Comparison of ENCODE assay signal across 10 mouse cellular contexts in genomic region chr5:8894641-8895490, GRCm38 (mm10). TPM values are rescaled to one million over a fixed set of nuclear protein-coding genes. Genes with fewer than 3 reads are reported as not detected.
DNase-seq lines count a peak whose midpoint lies in the region; ATAC-seq and TF ChIP-seq lines count a peak whose summit lies in the region.
"Had no signal": no experiment of that assay in that cellular context is flagged by ENCODE, and none has a peak within 500 bp of the region (broad histone marks: within the 10 kb centered on the region; RNA-seq: fewer than 3 reads in every experiment).

No protein-coding gene starts in this region.

- WGBS in liver, postnatal 0 days (ENCODE audit: insufficient replicate concordance), result 34% methylated on average over 15 of the region's 15 CpGs

- no peak for TF ChIP-seq CTCF in liver, postnatal 0 days (IDR thresholded peaks at IDR 0.05; ENCODE audit: low read depth)

- H3K36me3 ChIP-seq in liver, postnatal 0 days (replicated peaks; ENCODE audit: insufficient read depth, low read length), result peaks cover 11% of the 10 kb centered on the region
- H3K36me3 ChIP-seq: hindbrain, embryonic 12.5 days had no signal

- peak overlapping the region; percentile 90 for H3K4me3 ChIP-seq in liver, postnatal 0 days (ENCODE audit: low read depth, low read length)

- TF ChIP-seq EP300 in liver, postnatal 0 days (IDR thresholded peaks at IDR 0.05; ENCODE audit: low read depth), result peak; percentile 99

- H3K27me3 ChIP-seq in liver, postnatal 0 days (ENCODE audit: insufficient read depth, low read length), result no peaks in the 10 kb centered on the region

- no peaks in the 10 kb centered on the region; the same call in 1 of the 2 replicates for H3K9me3 ChIP-seq in liver, postnatal 0 days (ENCODE audit: low read length)

- peak; percentile 10 to 27 for DNase-seq in heart, adult 18-20 months
- no peak for DNase-seq in heart, postnatal 25 days (ENCODE audit: low spot score)
- DNase-seq in thymus, postnatal 25 days, result peak; percentile 9
- no peak for DNase-seq in thymus, postnatal 10 days (ENCODE audit: low spot score in 2 of 2)
- DNase-seq in liver, postnatal 0 days, result peak; percentile 55
- DNase-seq in embryo, embryonic 10.5 days (ENCODE audit: low spot score), result no peak
- DNase-seq in adrenal gland, postnatal 25 days, result no peak
- DNase-seq in ovary, adult 18-20 months (ENCODE audit: low spot score), result no peak
- DNase-seq: adrenal gland, postnatal 14 days had no signal

- peak overlapping the region; percentile 93 for H3K27ac ChIP-seq in liver, postnatal 0 days (ENCODE audit: low read depth)
- H3K27ac ChIP-seq: hindbrain, embryonic 12.5 days had no signal

- peak overlapping the region; percentile 79 for H3K4me2 ChIP-seq in liver, postnatal 0 days (ENCODE audit: low read depth, low read length)

- intact Hi-C loops in heart, postnatal 25 days (cut with DNase I), result no loop called here

- H3K4me1 ChIP-seq in liver, postnatal 0 days (ENCODE audit: insufficient read depth), result peaks cover 29% of the 10 kb centered on the region

- ATAC-seq in liver, postnatal 0 days, result peak; percentile 60

- H3K9ac ChIP-seq in liver, postnatal 0 days (replicated peaks), result peak overlapping the region; percentile 91

RNA-seq across cellular contexts. Expression of gene Abcb4, which starts 1.3 kb away (rescaled TPM):
- total RNA-seq in heart, adult 18-20 months (2021), result 10 to 100 TPM; 18.7 to 21.0 TPM
- total RNA-seq in heart, postnatal 25 days (2021), result 10 to 100 TPM; 11.5 to 12.3 TPM
- polyA plus RNA-seq in liver, postnatal 0 days (2015; fragmentation: Nextera tagmentation; extraction: Ambion mirVana), result 64.7 and 75.6 TPM in 2 replicates
- 3.8 and 5.8 TPM in 2 replicates for total RNA-seq in adrenal gland, postnatal 25 days (2021)

Comparison
In these comparisons a context has a peak if more than half of its experiments do, and no peak if none do; other contexts are left out.
1. DNase-seq: peak in heart, adult 18-20 months (2 of 2), thymus, postnatal 25 days (single experiment) and liver, postnatal 0 days (single experiment); none in heart, postnatal 25 days (single experiment), thymus, postnatal 10 days (0 of 2), embryo, embryonic 10.5 days (single experiment), adrenal gland, postnatal 25 days (single experiment) and ovary, adult 18-20 months (single experiment).